Mouse (Mus musculus) heart, embryonic 14.5 days (tissue): ENCODE data around the gene Mlc1. TPM values are rescaled to one million over a fixed set of nuclear protein-coding genes. Genes with fewer than 3 reads are reported as not detected.
A peak's percentile ranks its signal among the peaks of the same experiment; 100 is the strongest.

ENCODE experiments used
- ATAC-seq: fragments of 200-750 bp; cut with Nextera tagmentation; 2 replicates; pipeline ENCODE4 v1.8.0; 2017; ENCODE audit warnings: low read depth, moderate TSS enrichment; ENCODE audit not compliant: insufficient number of reproducible peaks, insufficient read depth, low FRiP score
- H3K27ac ChIP-seq, 2 experiments: fragments of 200-500 bp in 1 of 2; fragments of 300-500 bp in 1 of 2; sonication (generic) in 1 of 2; replicated peaks in 1 of 2; 2 replicates each; pipeline ENCODE4 v1.5.1; 2012 to 2014; ENCODE audit warnings: low read depth in 2 of 2, low read length in 2 of 2, control low read depth in 1 of 2, mild to moderate bottlenecking in 1 of 2, mixed read lengths in 1 of 2; ENCODE audit not compliant: control insufficient read depth in 1 of 2, insufficient read depth in 1 of 2
- H3K27me3 ChIP-seq: fragments of 300-500 bp; sonication (generic); 2 replicates; pipeline ENCODE4 v1.6.1; 2014; ENCODE audit warnings: mild to moderate bottlenecking, low read length, control low read depth; ENCODE audit not compliant: control insufficient read depth, insufficient read depth
- H3K36me3 ChIP-seq: fragments of 300-500 bp; sonication (generic); 2 replicates; pipeline ENCODE4 v1.6.1; 2014; ENCODE audit warnings: mild to moderate bottlenecking, control low read depth, low read length, mixed read lengths; ENCODE audit not compliant: control insufficient read depth, insufficient read depth
- H3K4me1 ChIP-seq, 2 experiments: fragments of 200-500 bp in 1 of 2; fragments of 300-500 bp in 1 of 2; sonication (generic) in 1 of 2; 2 replicates each; pipeline ENCODE4 v1.6.1; 2012 to 2014; ENCODE audit warnings: low read length in 2 of 2, control low read depth in 1 of 2, mixed read lengths in 1 of 2; ENCODE audit not compliant: control insufficient read depth in 2 of 2, insufficient read depth in 2 of 2
- H3K4me2 ChIP-seq: fragments of 300-500 bp; sonication (generic); 2 replicates; pipeline ENCODE4 v1.6.1; 2014; ENCODE audit warnings: mild to moderate bottlenecking, low read length
- H3K4me3 ChIP-seq, 2 experiments: fragments of 200-500 bp in 1 of 2; fragments of 300-500 bp in 1 of 2; sonication (generic) in 1 of 2; 2 replicates each; pipeline ENCODE4 v1.5.1; 2012 to 2014; ENCODE audit warnings: low read length in 2 of 2, mild to moderate bottlenecking in 2 of 2, control low read depth in 1 of 2, low read depth in 1 of 2, moderate library complexity in 1 of 2; ENCODE audit not compliant: control insufficient read depth in 1 of 2, insufficient read depth in 1 of 2
- H3K9ac ChIP-seq: fragments of 300-500 bp; sonication (generic); 2 replicates; pipeline ENCODE4 v1.6.1; 2014; ENCODE audit warnings: mild to moderate bottlenecking, low read length
- H3K9me3 ChIP-seq: fragments of 300-500 bp; sonication (generic); 2 replicates; pipeline ENCODE4 v1.6.1; 2016; ENCODE audit warnings: low read length, control low read depth; ENCODE audit not compliant: control insufficient read depth
- WGBS: fragments of 180-500 bp; shearing (Covaris S2); extraction: QIAGEN DNeasy Blood & Tissue Kit; methylation state at CpG from one replicate; pipeline ENCODE4 v1.1.7; 2014; 5-methylcytosine and 5-hydroxymethylcytosine counted together
- polyA plus RNA-seq: library from polyadenylated mRNA; unstranded; fragments of >200 nt; fragmentation: Nextera tagmentation; extraction: Ambion mirVana; gene quantifications from 2 replicates; pipeline ENCODE4 v1.2.1, GENCODE M21; 2014

Mlc1 gene
- polyA plus RNA-seq, 1 experiment from 2014 or later = not detected

GRCm38 (mm10) chr15:88937291-88937650 is 41.5 kb downstream of the Mlc1 start:
- no peak for ATAC-seq
- no peaks in the 10 kb centered on the region for H3K36me3 ChIP-seq
- no peak overlapping the region for H3K4me2 ChIP-seq
- no peak overlapping the region for H3K9ac ChIP-seq
- 74% methylated on average over 2 of the region's 2 CpGs for WGBS
- H3K4me3 ChIP-seq = no peak overlapping the region
- H3K9me3 ChIP-seq = no peaks in the 10 kb centered on the region
- no peaks in the 10 kb centered on the region for H3K27me3 ChIP-seq
- H3K27ac ChIP-seq = no peak overlapping the region
- H3K4me1 ChIP-seq = no peaks in the 10 kb centered on the region

GRCm38 (mm10) chr15:88936619-88937290 is 42.1 kb downstream of the Mlc1 start:
- Histone ChIP-seq H3K27ac (no peak overlapping the region), H3K4me1 (no peaks in the 10 kb centered on the region), H3K36me3 (no peaks in the 10 kb centered on the region), H3K9ac (no peak overlapping the region), H3K4me3 (no peak overlapping the region), H3K4me2 (no peak overlapping the region), H3K27me3 (no peaks in the 10 kb centered on the region), H3K9me3 (no peaks in the 10 kb centered on the region)
- 54% methylated on average over 6 of the region's 6 CpGs for WGBS
- no peak for ATAC-seq

GRCm38 (mm10) chr15:88934141-88934540 is 44.7 kb downstream of the Mlc1 start:
- Histone ChIP-seq H3K27ac (no peak overlapping the region), H3K4me3 (no peak overlapping the region), H3K4me2 (no peak overlapping the region), H3K9ac (no peak overlapping the region), H3K27me3 (no peaks in the 10 kb centered on the region), H3K9me3 (no peaks in the 10 kb centered on the region), H3K36me3 (no peaks in the 10 kb centered on the region), H3K4me1 (no peaks in the 10 kb centered on the region)
- ATAC-seq = no peak
- WGBS = 60% methylated on average over 7 of the region's 7 CpGs

GRCm38 (mm10) chr15:88932667-88933066 is 46.1 kb downstream of the Mlc1 start:
- 74% methylated on average over 10 of the region's 10 CpGs for WGBS
- Histone ChIP-seq H3K27me3 (no peaks in the 10 kb centered on the region), H3K27ac (no peak overlapping the region), H3K4me2 (no peak overlapping the region), H3K4me1 (no peaks in the 10 kb centered on the region), H3K36me3 (no peaks in the 10 kb centered on the region), H3K9me3 (no peaks in the 10 kb centered on the region), H3K9ac (no peak overlapping the region), H3K4me3 (no peak overlapping the region)
- ATAC-seq = no peak

- Histone ChIP-seq H3K9ac (no peak overlapping the region), H3K4me3 (no peak overlapping the region), H3K27me3 (no peaks in the 10 kb centered on the region), H3K36me3 (no peaks in the 10 kb centered on the region), H3K27ac (no peak overlapping the region), H3K9me3 (no peaks in the 10 kb centered on the region), H3K4me2 (no peak overlapping the region), H3K4me1 (no peaks in the 10 kb centered on the region)
- no peak for ATAC-seq
- WGBS = 62% methylated on average over 6 of the region's 6 CpGs
These were observed 56.9 kb downstream of the Mlc1 start for GRCm38 (mm10) chr15:88921992-88922310.

- Histone ChIP-seq H3K36me3 (no peaks in the 10 kb centered on the region), H3K4me1 (no peaks in the 10 kb centered on the region), H3K4me2 (peak overlapping the region; percentile 40), H3K9ac (no peak overlapping the region), H3K27ac (no peak overlapping the region), H3K4me3 (no peak overlapping the region), H3K9me3 (no peaks in the 10 kb centered on the region), H3K27me3 (no peaks in the 10 kb centered on the region)
- 23% methylated on average over 12 of the region's 12 CpGs for WGBS
- peak; percentile 62; the same call in 1 of the 2 replicates for ATAC-seq
These were observed 57.4 kb downstream of the Mlc1 start for GRCm38 (mm10) chr15:88921131-88921991.

- H3K4me3 ChIP-seq = no peak overlapping the region
- H3K4me2 ChIP-seq = no peak overlapping the region
- H3K9ac ChIP-seq = no peak overlapping the region
- no peak for ATAC-seq
- no peaks in the 10 kb centered on the region for H3K36me3 ChIP-seq
- H3K9me3 ChIP-seq = no peaks in the 10 kb centered on the region
- no peaks in the 10 kb centered on the region for H3K4me1 ChIP-seq
- no peak overlapping the region for H3K27ac ChIP-seq
- no peaks in the 10 kb centered on the region for H3K27me3 ChIP-seq
- 93% methylated on average over 1 of the region's 1 CpGs for WGBS
These were observed 58.7 kb downstream of the Mlc1 start for GRCm38 (mm10) chr15:88920065-88920464.
